Mouse (Mus musculus) lung, postnatal 36 days (tissue): ENCODE measurements at regions not wholly inside any gene's neighbourhood (a gene's known extent, or its start where the extent isn't known, plus 50 kb on each side); places are given as distances from the start of the nearest gene placed in this dataset.

ENCODE experiments used
- DNase-seq: peaks from one replicate; pipeline ENCODE4 v3.0.0; 2022; ENCODE audit warnings: mixed read lengths

DNA sequence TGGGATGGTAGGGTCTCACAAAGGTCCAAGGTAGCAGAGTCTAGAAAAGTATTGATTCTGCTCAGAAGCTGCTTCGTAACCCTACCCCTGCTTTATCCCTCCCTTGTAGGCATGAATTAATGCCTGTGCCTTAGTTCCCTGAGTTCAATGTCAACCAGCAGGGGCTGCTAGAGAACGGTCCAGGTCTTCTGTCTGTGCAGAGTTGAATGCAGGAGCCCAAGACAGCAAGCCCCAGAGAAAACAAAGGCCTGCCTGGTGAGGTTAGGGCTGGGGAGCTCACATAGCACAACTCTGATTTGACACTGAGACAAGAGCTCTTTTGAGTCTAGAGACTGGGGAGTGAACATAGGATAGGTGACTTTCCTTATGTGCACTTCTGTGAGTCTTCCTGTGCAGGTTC is 56.6 kb downstream of the Olig3 start:
- peak; percentile 10 for DNase-seq

DNA sequence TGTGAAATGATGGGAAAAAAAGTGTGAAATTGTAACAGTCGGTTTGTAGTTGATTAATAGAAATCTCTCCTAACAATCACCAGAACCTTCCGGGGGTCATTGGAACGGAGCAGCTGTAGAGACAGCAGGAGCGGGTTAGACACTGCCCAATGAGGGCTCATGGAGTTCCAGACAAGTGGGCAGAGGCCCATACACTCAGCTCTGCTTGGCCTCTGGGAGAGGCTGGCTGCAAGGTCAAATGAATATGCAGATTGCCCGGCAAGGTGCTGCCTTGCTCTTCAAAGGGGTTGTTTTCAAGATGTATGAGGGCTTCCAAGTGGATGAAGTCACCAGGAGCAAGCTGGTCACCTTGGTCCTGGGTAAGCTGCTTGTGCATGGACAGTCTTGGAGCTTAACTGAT is 57.6 kb downstream of the Olig3 start:
- no peak for DNase-seq

DNA sequence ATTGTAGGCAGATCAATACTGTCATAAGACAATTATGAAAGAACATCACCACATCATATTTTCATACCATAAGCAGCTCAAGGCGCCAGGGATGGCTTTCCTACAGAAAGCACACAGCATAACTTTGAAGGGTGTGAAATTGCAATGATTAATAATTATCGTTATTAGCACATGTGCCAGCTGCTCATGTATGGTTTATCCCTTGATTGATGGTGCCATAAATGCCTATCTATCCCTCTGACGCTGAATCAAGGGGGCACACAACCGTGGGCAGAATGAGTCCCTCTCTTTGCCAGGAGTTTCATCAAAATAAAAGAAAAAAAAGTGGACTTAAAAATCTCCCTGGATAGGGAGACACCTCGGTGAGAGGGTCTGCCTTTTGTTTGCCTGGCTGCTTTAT is 58.5 kb downstream of the Olig3 start:
- no peak for DNase-seq

DNA sequence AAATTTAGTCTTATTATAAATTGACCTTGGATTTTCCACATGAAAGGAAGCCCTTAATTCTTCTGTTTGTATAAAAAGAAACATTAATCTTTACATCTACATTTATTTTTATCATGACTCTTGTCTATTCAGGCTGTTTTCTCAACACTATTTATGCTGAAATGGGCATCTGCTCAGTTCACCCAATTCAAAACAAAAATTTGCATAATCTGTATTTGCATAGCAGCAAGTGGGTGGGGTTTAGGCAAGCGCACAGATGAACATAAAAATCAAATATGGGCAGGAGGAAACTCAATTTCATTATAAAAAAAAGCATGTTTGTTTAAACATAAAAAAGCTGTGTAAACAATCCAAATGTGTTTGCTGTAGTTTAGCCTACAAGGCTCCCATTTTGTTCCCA is 67.7 kb downstream of the Olig3 start:
- DNase-seq: no peak

DNA sequence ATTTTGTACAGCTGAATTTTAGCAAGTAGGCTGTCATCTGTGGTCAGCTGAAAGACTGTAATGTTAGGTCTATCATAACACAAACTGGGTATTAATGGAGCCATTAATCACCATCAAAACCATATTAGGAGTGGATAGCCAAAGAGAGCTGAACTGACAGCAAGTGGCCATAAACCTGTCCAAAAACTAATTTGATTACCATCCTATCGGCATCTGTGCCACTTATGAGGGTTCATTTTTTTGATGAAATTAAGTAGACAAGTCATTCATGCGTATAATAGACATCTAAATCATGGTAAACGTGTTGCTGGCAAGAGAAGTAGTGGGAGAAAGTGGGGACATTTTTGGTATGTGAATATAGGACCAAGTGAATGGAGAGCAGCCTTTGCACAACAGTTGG is 68.6 kb downstream of the Olig3 start:
- DNase-seq: no peak

DNA sequence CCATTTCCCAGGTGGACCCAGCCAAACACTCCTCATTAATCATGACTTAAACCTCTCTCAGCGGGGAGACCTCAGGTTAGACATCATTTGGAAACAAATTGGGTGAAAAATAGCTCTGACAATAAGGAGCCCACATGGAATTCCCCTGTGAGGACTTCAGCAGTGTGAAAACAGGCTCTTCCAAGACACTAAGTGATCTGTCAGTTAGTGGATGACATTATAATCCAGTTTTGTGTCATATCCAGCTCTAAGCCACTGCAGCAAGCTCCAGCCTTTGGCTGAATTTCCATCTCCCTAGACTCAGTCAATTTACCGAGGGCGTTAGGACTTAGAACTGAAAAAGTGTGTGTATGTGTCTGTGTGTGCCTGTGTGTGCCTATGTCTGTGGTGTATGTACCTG is 70.5 kb downstream of the Olig3 start:
- no peak for DNase-seq

DNA sequence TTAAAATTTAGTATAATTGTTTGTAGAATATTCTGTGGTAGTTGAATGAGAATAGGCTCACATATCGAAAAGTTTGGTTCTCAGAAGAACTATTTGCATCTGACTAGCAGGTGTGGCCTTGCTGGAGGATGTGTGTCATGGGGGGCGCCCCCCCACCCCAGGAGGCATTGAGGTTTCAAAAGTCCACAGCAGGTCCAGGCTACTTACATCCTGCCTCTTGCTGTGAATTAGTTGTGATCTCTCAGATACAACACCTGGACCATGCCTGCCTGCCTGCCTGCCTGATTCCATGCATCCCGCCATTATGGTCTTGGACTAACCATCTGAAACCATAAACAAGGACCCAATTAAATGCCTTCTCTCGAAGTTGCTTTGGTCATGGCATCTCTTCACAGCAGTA is 76.2 kb downstream of the Olig3 start:
- no peak for DNase-seq

DNA sequence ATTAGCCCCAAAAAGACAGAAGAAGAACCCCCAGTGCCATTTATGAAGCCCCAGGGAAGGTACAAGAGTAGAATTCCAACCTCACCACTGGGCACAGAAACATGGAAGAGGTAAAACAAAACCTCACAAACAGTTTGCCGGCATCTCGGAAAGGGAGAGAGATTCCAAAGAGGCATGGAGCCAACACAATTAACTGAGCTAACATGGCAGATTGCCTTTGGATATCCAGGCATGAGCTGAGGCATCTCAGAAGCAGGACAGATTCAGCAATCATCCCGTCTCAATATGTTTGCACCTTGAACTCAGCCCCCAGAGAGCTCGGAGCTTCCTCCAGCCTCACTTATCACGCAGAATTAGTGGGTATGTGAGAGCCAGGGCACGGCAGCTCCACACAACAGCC is 78.3 kb downstream of the Olig3 start:
- DNase-seq: no peak

DNA sequence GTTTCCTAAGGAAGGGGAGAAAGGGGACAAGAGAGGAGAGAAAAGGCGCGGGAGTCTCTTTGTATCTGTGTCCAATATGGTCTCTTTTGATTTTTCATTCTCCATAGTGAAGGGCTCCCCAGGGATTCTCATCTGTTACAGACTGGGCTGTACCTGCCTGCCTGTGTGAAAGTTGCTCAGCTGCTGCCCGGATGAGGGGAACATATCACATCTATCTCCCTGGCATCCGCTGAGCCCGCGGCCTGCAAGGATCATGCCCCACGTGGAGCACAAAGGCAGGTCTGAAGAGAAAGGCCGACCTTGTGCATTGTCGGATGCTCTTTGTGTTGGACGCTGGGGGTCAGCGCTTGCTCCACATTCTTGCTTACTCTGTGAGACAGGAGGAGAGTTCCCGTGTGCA is 85.5 kb downstream of the Olig3 start:
- no peak for DNase-seq

DNA sequence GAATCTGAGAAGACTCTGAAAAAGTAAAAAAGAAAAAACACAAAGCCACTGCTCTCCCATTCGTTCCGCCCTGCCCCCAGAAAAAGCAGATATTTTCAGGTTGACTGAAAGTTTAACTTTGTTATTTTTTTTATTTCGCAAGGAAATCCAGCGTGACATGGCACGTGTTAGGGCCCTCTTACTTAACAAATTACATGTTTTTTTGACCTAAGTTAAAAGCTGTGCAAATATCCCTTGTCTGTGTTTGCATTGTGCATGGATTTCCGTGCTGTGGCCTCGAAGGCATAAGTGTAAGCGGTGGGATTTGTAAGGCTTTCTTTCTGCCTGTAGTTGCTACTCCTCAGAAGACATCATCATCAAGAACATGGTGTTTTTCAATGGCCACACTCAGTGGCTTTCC is 87.2 kb downstream of the Olig3 start:
- DNase-seq: no peak

DNA sequence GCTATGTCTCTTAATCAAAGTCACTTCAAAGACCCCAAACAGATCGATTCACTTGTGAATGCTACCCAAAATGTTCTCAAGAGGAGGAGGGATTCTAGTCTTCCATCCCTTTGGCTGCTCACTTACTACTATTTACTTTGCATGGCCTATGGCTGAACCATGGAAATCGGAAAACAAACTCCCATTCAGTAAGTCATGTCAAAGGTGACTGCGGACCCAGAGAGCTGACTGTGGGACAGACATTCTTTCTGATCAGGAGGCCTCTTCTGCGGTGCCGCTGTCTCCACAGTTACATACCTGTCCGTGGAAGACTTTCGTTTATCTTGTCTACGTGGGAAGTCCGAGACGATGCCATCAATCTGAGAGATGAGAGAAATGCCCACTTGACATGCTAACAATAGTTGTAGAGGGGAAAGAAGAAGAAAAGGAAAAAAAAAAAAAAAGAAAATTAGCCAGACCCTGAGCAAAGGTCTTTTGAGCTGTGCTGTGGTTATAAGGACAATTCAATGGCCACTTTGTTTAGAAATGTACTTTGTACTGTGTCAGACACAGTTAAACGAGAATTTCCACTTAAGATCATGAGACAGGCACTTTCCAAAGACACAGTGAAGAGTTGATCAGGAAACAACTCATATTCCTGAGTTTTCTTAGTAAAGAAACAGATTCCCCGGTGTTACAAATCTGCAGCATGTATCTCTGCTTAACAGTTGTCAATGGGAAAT is 92.7 kb downstream of the Olig3 start:
- no peak for DNase-seq

DNA sequence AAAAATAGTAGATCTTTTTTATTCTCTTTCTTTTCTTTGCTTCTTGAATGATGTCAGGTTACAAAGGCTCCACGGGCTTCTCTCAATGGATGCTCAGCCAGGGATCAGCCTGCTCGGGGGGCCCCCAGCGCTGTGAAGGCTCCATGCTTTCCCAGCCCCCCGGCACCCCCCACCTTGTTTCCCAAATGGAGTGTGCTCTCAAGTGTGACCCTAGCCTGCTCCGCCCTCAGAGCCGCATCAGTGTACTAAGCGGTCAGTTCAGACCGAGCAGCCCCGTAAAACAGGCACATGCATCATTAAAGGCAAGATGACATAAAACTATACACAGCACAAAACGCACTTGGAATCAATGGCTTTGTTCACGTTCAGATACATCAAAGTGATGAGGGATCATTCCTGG is 102.7 kb downstream of the Olig3 start:
- no peak for DNase-seq

DNA sequence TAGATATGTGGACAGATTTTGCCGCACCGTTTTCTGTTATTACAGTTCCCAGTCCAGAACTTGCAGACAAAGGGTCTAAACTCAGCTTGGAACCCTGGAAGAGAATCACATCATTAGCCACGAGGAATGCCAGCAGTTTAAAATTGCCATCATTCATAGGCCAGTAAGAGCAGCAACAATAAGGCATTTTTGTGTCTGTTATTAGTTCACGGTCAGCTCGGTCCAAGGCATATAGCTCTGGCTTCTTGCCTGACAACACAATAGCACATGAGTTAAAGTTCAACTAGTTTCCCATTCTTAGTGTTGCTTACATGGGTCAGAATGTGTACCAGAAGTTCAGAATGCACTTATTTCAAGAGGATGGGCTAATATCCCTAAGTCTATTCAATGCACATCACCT is 103.4 kb downstream of the Olig3 start:
- DNase-seq: no peak

DNA sequence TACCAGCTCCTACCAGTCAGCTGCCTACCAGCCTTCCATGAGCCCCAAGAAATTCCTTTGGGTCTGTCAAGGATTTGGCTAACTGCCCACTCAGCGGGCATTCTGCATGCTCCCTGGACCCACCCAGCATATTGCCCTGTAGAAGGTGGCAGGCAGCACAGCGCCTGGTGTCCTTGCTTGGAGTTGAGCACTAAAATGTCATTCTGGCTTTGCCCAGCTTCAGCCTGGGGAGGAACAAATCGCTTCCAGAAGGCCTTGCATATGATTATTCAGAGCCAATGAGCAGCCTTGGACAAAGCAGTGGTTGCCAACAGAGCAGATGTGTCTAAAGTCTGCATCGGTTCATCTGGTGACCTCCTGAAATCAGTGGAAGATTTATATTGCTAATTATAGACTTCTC is 103.8 kb downstream of the Olig3 start:
- DNase-seq: no peak

DNA sequence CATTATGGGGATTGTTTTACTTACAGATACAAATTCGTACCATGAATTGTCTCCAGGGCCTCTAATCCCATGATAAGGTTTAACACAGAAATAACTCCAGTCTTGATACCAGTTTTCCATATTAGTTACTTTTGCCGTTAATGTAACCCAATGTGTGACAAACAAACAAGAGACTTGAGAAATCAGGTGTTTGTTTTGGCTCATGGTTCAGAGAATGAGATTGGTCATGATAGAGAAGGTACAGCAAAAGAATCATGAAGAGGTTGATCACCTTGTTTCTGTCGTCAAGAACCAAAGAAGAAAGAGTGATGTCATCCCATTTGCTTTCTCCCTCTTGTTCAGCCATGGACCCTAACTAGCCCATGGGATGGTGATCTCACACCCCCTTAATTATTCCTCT is 107.5 kb downstream of the Olig3 start:
- no peak for DNase-seq

DNA sequence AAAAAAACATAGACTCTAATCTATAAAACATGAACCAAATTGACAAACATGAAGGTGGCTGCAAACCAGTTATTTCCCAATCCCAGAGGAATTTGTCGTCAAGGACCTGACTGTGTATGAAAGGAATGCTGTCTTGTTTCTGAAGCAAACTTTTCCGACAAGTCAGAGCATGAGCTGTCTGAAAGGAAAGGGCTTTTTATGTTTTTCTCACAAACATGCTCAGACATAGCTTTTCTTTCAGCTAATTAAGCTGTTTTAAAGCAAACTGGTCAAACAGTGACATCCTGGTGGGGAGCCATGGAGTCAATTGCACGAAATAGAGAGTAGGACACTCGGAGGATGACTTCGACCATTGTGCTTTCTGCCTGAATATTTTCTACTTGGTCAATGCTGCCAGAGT is 108.2 kb downstream of the Olig3 start:
- peak; percentile 54 for DNase-seq

DNA sequence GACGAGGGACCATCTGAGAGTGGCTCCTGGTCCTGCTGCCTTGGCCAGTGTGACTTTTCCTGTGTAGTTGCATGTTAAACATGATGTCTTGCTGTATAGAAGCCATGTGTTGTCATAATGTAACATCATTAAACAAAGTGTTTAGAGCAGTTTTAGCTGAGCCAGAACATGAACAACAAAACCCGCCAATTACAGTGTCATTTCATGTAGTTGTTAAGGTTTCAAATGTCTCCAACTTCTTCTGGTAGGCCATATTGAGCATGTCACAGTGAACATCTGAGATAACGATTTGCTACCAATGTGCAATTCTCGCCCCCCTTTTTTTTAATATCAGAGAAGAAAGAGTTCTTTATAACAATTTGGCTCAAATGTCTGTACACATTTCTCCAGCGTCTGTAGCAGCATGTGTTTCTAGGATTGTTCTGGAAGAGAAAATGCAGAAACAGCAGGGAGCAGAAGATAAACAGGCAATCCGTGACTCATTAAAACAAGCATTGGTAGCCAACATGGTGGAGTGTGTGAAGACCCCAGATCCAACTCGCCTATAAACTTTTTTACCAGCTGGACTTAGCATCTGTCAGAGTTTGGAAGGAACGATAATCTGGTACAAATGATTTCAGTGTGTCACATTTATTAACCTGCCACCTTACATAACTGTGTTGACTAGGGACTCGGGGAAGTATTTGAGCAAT is 115.2 kb downstream of the Olig3 start:
- peak; percentile 3 for DNase-seq

DNA sequence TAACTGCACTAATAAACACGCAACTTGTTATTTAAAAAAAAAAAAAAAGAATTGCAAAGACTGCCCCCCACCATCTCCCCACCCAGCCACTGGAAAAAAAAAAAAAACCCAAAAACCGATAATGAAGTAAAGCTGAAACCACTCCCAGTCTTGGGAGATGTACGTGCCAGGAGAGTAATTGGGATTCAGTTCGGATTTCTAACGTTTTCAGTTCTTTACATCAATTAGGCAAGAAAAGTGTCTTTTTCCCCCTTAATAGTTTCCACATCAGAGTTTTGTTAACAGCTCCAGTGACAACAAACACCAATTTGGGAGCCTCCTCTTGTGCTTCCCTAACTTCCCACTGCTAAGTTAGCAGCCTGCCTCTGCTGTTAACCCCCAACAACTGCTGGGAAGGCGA is 115.7 kb downstream of the Olig3 start:
- no peak for DNase-seq

DNA sequence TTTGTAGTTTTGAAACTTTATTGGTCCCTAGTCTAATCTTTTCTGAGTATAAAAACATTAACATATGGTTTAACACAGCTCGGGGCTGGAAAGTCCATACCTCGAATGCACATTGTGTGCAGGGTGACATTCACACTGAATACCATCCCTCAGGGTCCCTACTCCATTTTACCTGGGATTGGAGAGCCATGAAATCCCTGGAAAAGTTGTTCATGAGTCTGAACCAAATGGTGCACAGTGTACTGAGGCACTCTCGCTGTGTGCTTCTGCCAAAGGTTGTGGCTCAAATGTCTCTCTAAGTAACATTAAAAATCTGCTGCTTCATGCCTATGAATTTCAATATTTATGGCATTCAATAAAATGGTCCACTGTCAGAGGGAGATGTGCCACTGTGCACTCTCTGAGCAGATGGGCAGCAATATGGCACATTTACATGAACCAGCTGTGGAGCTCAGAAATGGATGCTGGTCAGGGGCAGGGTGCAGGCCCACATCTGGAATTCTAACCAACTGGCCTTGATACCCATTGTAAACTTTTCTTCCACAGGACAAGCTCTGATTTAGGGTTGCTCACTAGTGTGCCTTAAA is 116.7 kb downstream of the Olig3 start:
- DNase-seq: no peak

DNA sequence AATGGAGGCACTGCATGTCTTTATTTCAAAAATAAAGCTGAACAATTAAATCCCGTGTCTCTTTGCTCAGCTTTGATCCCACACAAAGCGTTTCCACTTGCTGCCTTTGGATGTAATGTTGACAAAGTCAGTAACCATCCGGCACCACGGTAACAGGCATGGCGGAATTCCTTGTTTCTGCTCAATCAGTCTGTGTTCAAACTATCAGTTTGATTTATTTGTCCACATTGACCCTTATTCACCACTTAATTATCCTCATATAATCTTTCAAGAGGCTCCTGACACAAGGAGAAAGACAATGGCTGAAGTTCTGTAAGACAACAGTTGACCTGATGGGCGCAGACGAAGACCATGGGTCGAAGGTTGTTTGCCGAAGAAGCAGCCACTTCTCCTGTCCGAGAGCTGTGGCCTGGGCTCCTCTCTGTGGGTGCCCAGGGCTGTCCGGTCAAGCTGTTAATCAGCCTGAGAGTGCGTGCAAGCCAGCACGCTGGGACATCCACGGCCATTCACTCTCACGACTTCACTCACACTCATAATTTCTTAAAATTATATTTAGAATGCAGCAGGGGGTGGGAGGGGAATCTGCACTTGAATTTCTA is 106.1 kb upstream of the Ifngr1 start:
- no peak for DNase-seq

DNA sequence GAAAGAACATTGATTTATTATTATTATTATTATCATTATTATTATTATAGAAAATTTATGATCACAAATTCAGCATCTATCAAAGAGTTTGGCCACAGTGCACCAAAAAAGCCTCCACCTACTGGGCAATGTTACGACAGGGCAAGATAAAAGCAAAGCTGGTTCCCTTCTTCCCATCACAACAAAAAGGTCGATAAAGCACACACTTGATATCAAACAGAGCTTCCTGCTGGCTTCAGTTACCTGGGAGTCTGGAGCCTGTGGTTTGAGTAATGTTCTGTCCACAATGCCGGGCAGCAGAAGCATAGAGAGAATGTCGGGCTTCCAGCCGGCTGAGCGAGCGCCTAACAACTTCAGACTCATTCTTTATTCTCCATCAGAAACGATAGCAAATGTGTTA is 101.2 kb upstream of the Ifngr1 start:
- no peak for DNase-seq

DNA sequence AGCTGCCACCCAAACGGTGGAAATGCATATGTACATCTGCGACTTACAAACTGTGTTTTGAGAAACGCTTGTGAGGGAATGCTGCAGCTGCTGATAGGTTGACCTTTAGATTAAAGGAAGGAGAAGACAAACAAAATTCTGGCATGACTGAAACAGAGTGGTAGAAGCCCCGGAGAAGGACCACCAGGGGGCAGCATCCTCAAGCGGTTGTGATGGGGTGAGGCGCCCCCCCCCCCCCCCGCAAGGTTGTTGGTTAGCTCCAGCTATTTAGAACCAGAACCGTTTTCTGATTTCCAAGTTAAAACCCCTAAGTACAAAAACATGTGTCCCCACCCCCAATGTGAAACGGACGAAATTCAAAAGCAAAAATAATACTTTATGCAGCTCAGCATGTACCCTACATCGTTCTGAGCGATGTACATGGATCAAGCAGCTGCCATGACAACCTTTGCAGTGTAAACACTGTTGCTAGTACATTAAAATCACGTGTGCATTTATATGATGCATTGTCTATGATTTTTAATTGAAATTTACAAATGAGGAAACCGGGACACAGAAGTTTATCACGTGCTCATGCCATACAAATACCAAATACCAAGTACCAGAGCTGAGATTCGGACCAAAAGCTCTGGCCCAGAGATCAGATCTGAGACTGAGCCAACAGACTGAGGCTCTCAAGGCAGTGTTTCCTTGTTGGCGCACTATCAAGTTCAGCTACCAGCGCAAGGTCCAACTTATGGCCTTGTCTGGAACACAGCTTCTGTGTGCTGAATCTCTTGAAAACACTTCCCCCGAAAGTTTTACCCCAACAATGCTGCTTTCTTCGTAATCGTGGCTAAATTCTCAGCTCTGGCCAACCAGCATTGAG is 100.0 kb upstream of the Ifngr1 start:
- DNase-seq: peak; percentile 87

DNA sequence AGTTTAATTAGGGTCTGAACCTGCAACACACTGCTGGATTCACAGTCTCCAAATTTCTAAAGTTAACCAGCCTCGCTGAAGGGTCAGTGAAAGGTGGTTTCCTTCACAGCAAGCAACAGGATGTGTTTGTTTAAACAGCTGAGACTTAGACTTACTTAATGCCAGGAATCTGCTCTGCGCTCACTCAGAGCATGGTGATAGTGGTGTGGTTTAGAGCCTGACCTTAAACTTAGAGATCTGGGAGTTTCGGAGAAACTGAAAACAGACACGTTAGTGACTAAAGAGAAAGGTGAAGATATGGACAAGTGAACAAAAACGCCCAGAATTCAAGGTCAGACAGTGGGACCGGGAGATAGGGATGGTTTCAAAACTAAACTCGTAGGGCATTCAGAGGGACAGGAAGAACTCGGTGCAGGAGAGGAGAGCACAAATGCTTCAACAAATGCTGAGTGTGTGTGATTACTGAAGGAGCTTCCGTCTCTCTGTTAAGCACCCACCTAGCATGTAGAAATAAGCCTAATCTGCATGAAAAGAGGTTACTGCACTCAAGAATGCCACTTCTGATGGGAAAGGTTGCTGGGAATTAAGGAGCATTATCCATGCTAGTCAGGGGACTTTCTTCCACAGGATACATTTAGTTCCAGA is 97.2 kb upstream of the Ifngr1 start:
- DNase-seq: peak; percentile 37
